Mouse (Mus musculus) hindbrain, embryonic 16.5 days (tissue): ENCODE measurements around the gene Srm. TPM values are rescaled to one million over a fixed set of nuclear protein-coding genes. Genes with fewer than 3 reads are reported as not detected.

Experiments
- ATAC-seq: fragments of 200-750 bp; cut with Nextera tagmentation; 2 replicates; pipeline ENCODE4 v1.8.0; 2017; ENCODE audit warnings: moderate TSS enrichment, moderate library complexity
- H3K27ac ChIP-seq: fragments of 300-500 bp; sonication (generic); 2 replicates; pipeline ENCODE4 v1.5.1; 2014; ENCODE audit warnings: low read depth, mild to moderate bottlenecking, control low read depth, low read length, moderate library complexity
- H3K27me3 ChIP-seq: fragments of 300-500 bp; sonication (generic); replicated peaks from 2 replicates; pipeline ENCODE4 v1.6.1; 2014; ENCODE audit warnings: low read length; ENCODE audit not compliant: control insufficient read depth, insufficient read depth
- H3K36me3 ChIP-seq: fragments of 300-500 bp; sonication (generic); 2 replicates; pipeline ENCODE4 v1.6.1; 2014; ENCODE audit warnings: mild to moderate bottlenecking, low read length, moderate library complexity, mixed read lengths; ENCODE audit not compliant: control insufficient read depth, insufficient read depth
- H3K4me1 ChIP-seq: fragments of 300-500 bp; sonication (generic); 2 replicates; pipeline ENCODE4 v1.6.1; 2014; ENCODE audit warnings: low read depth, low read length; ENCODE audit not compliant: control insufficient read depth, insufficient read depth
- H3K4me2 ChIP-seq: fragments of 300-500 bp; sonication (generic); 2 replicates; pipeline ENCODE4 v1.6.1; 2014; ENCODE audit warnings: mild to moderate bottlenecking, low read length, control low read depth, moderate library complexity
- H3K4me3 ChIP-seq: fragments of 300-500 bp; sonication (generic); 2 replicates; pipeline ENCODE4 v1.5.1; 2014; ENCODE audit warnings: mild to moderate bottlenecking, low read length, control low read depth, moderate library complexity
- H3K9ac ChIP-seq: fragments of 300-500 bp; sonication (generic); 2 replicates; pipeline ENCODE4 v1.6.1; 2014; ENCODE audit warnings: low read depth, mild to moderate bottlenecking, control low read depth, low read length, moderate library complexity
- H3K9me3 ChIP-seq: fragments of 300-500 bp; sonication (generic); 2 replicates; pipeline ENCODE4 v1.6.1; 2014; ENCODE audit warnings: mild to moderate bottlenecking, low read length, moderate library complexity; ENCODE audit not compliant: control insufficient read depth
- WGBS: fragments of 180-500 bp; shearing (Covaris S2); extraction: QIAGEN DNeasy Blood & Tissue Kit; methylation state at CpG from one replicate; pipeline ENCODE4 v1.1.7; 2014; 5-methylcytosine and 5-hydroxymethylcytosine counted together
- polyA plus RNA-seq: library from polyadenylated mRNA; unstranded; fragments of >200 nt; fragmentation: Nextera tagmentation; extraction: Ambion mirVana; gene quantifications from 2 replicates; pipeline ENCODE4 v1.2.1, GENCODE M21; 2015

Gene Srm
- 179 and 186 TPM in 2 replicates for polyA plus RNA-seq

- H3K27me3 ChIP-seq = no peaks in the 10 kb centered on the region
- peaks cover 11% of the 10 kb centered on the region for H3K4me1 ChIP-seq
- H3K36me3 ChIP-seq = peaks cover 22% of the 10 kb centered on the region
- WGBS = under 1% methylated on average over 47 of the region's 50 CpGs
- H3K9me3 ChIP-seq = no peaks in the 10 kb centered on the region
- peak; percentile 99 for ATAC-seq
- peak within 1 kb of the TSS; percentile 77 for H3K9ac ChIP-seq
- H3K27ac ChIP-seq = peak within 1 kb of the TSS; percentile 84
- H3K4me3 ChIP-seq = peak within 1 kb of the TSS; percentile 96
- peak within 1 kb of the TSS; percentile 84 for H3K4me2 ChIP-seq
Measured at GRCm38 (mm10) chr4:148591171-148591630, at the start of gene Srm. Gene Srm (plus strand): TSS chr4:148591503.

- Histone ChIP-seq H3K4me2 (no peak overlapping the region), H3K9me3 (no peaks in the 10 kb centered on the region), H3K36me3 (peaks cover 66% of the 10 kb centered on the region), H3K9ac (no peak overlapping the region), H3K27ac (no peak overlapping the region), H3K27me3 (no peaks in the 10 kb centered on the region), H3K4me1 (no peaks in the 10 kb centered on the region), H3K4me3 (no peak overlapping the region)
- ATAC-seq = no peak
- WGBS = 88% methylated on average over 4 of the region's 4 CpGs
Measured at GRCm38 (mm10) chr4:148549106-148549505, 42.2 kb upstream of the Srm start.

- Histone ChIP-seq H3K9ac (peak overlapping the region; percentile 97), H3K9me3 (no peaks in the 10 kb centered on the region), H3K4me2 (peak overlapping the region; percentile 86), H3K4me3 (peak overlapping the region; percentile 91), H3K4me1 (peaks cover 8% of the 10 kb centered on the region), H3K27ac (peak overlapping the region; percentile 98), H3K36me3 (peaks cover 44% of the 10 kb centered on the region), H3K27me3 (no peaks in the 10 kb centered on the region)
- WGBS = 34% methylated on average over 6 of the region's 6 CpGs
- ATAC-seq = peak; percentile 40
Measured at GRCm38 (mm10) chr4:148557766-148558165, 33.5 kb upstream of the Srm start.

- no peaks in the 10 kb centered on the region for H3K9me3 ChIP-seq
- peak within 1 kb of the TSS; percentile 98 for H3K27ac ChIP-seq
- ATAC-seq = peak; percentile 96
- peak within 1 kb of the TSS; percentile 86 for H3K4me2 ChIP-seq
- peaks cover 46% of the 10 kb centered on the region for H3K36me3 ChIP-seq
- under 1% methylated on average over 62 of the region's 63 CpGs for WGBS
- peaks cover 8% of the 10 kb centered on the region for H3K4me1 ChIP-seq
- peak within 1 kb of the TSS; percentile 97 for H3K9ac ChIP-seq
- peak within 1 kb of the TSS; percentile 91 for H3K4me3 ChIP-seq
- H3K27me3 ChIP-seq = no peaks in the 10 kb centered on the region
Measured at GRCm38 (mm10) chr4:148558297-148559000, 32.9 kb upstream of the Srm start, which contains the start of gene Exosc10. Gene Exosc10 (plus strand): TSS chr4:148558429.

GRCm38 (mm10) chr4:148562676-148563075 lies 28.6 kb upstream of the Srm start:
- Histone ChIP-seq H3K9me3 (no peaks in the 10 kb centered on the region), H3K4me3 (no peak overlapping the region), H3K4me2 (no peak overlapping the region), H3K4me1 (peaks cover 8% of the 10 kb centered on the region), H3K27ac (no peak overlapping the region), H3K9ac (no peak overlapping the region), H3K36me3 (peaks cover 64% of the 10 kb centered on the region), H3K27me3 (no peaks in the 10 kb centered on the region)
- 96% methylated on average over 17 of the region's 17 CpGs for WGBS
- no peak for ATAC-seq

GRCm38 (mm10) chr4:148563595-148563994 lies 27.7 kb upstream of the Srm start:
- no peak overlapping the region for H3K9ac ChIP-seq
- H3K27me3 ChIP-seq = no peaks in the 10 kb centered on the region
- H3K27ac ChIP-seq = no peak overlapping the region
- H3K4me3 ChIP-seq = no peak overlapping the region
- WGBS = 97% methylated on average over 12 of the region's 12 CpGs
- H3K9me3 ChIP-seq = no peaks in the 10 kb centered on the region
- no peak for ATAC-seq
- H3K4me1 ChIP-seq = peaks cover 5% of the 10 kb centered on the region
- H3K36me3 ChIP-seq = peaks cover 73% of the 10 kb centered on the region
- no peak overlapping the region for H3K4me2 ChIP-seq

GRCm38 (mm10) chr4:148570138-148570537 lies 21.2 kb upstream of the Srm start:
- Histone ChIP-seq H3K4me2 (no peak overlapping the region), H3K36me3 (peaks cover 80% of the 10 kb centered on the region), H3K4me1 (no peaks in the 10 kb centered on the region), H3K9ac (no peak overlapping the region), H3K27me3 (no peaks in the 10 kb centered on the region), H3K27ac (no peak overlapping the region), H3K4me3 (no peak overlapping the region), H3K9me3 (no peaks in the 10 kb centered on the region)
- no peak for ATAC-seq
- 92% methylated on average over 10 of the region's 10 CpGs for WGBS

GRCm38 (mm10) chr4:148570693-148571295 lies 20.5 kb upstream of the Srm start:
- Histone ChIP-seq H3K36me3 (peaks cover 80% of the 10 kb centered on the region), H3K4me1 (no peaks in the 10 kb centered on the region), H3K4me3 (no peak overlapping the region), H3K4me2 (no peak overlapping the region), H3K9ac (no peak overlapping the region), H3K27ac (no peak overlapping the region), H3K9me3 (no peaks in the 10 kb centered on the region), H3K27me3 (no peaks in the 10 kb centered on the region)
- WGBS = 97% methylated on average over 9 of the region's 9 CpGs
- ATAC-seq = no peak

- no peak overlapping the region for H3K27ac ChIP-seq
- H3K27me3 ChIP-seq = no peaks in the 10 kb centered on the region
- no peaks in the 10 kb centered on the region for H3K9me3 ChIP-seq
- H3K4me2 ChIP-seq = no peak overlapping the region
- no peak for ATAC-seq
- H3K4me1 ChIP-seq = no peaks in the 10 kb centered on the region
- 92% methylated on average over 7 of the region's 7 CpGs for WGBS
- H3K36me3 ChIP-seq = peaks cover 69% of the 10 kb centered on the region
- H3K4me3 ChIP-seq = no peak overlapping the region
- no peak overlapping the region for H3K9ac ChIP-seq
Measured at GRCm38 (mm10) chr4:148573222-148573621, 18.1 kb upstream of the Srm start.
